Mouse (Mus musculus): ENCODE results near the gene Tsx. TPM values are rescaled to one million over a fixed set of nuclear protein-coding genes. Genes with fewer than 3 reads are reported as not detected.
"Not testable (repeated sequence)": the region's sequence is repeated elsewhere in the genome, so short reads cannot be mapped to it uniquely, and the experiment has no call there.

Tsx gene
- total RNA-seq (2021), result under 1 TPM in 1 of 2 experiments, not detected in 1; 0.60 TPM

GRCm38 (mm10) chrX:103414167-103414566 is at the start of gene Tsx:
Gene Tsx (plus strand): TSS chrX:103414467.
- intact Hi-C loops (cut with DNase I), result no loop called here
- DNase-seq, result no peak

GRCm38 (mm10) chrX:103366201-103366600 is 48.1 kb upstream of the Tsx start:
- peak; percentile 1 for DNase-seq

GRCm38 (mm10) chrX:103368650-103369049 is 45.6 kb upstream of the Tsx start:
- DNase-seq, result no peak
- intact Hi-C loops (cut with DNase I), result no loop called here

More at GRCm38 (mm10) chrX:103366201-103366600, 48.1 kb upstream of the Tsx start:
- intact Hi-C loops (cut with DNase I), result no loop called here

- peak; percentile 1 for DNase-seq
- intact Hi-C loops (cut with DNase I), result loop anchor here (5.0 kb wide), 1 partner anchor 114 kb away; no protein-coding TSS in a partner anchor
Measured at GRCm38 (mm10) chrX:103371221-103371620, 43.0 kb upstream of the Tsx start.

GRCm38 (mm10) chrX:103371627-103372026 is 42.6 kb upstream of the Tsx start:
- no peak for DNase-seq
- intact Hi-C loops (cut with DNase I), result loop anchor here (5.0 kb wide), 1 partner anchor 114 kb away; no protein-coding TSS in a partner anchor

GRCm38 (mm10) chrX:103374250-103374649 is 40.0 kb upstream of the Tsx start:
- intact Hi-C loops (cut with DNase I), result loop anchor here (5.0 kb wide), 1 partner anchor 117 kb away; no protein-coding TSS in a partner anchor
- DNase-seq, result peak; percentile 24

- intact Hi-C loops (cut with DNase I), result no loop called here
- no peak for DNase-seq
Measured at GRCm38 (mm10) chrX:103384528-103384927, 29.7 kb upstream of the Tsx start.

GRCm38 (mm10) chrX:103388131-103388530 is 26.1 kb upstream of the Tsx start:
- DNase-seq, result no peak
- intact Hi-C loops (cut with DNase I), result no loop called here

- DNase-seq, result no peak
- intact Hi-C loops (cut with DNase I), result no loop called here
Measured at GRCm38 (mm10) chrX:103393841-103394240, 20.4 kb upstream of the Tsx start.

- intact Hi-C loops (cut with DNase I), result no loop called here
- no peak for DNase-seq
Measured at GRCm38 (mm10) chrX:103405021-103405420, 9.2 kb upstream of the Tsx start.

- intact Hi-C loops (cut with DNase I), result no loop called here
- DNase-seq, result no peak
Measured at GRCm38 (mm10) chrX:103421710-103422109, 7.4 kb downstream of the Tsx start, which contains the start of gene Gm26992. Gene Gm26992 (plus strand): TSS chrX:103422010.

- peak; percentile 0 for DNase-seq
- intact Hi-C loops (cut with DNase I), result no loop called here
Measured at GRCm38 (mm10) chrX:103427677-103428076, 13.4 kb downstream of the Tsx start.

- intact Hi-C loops (cut with DNase I), result no loop called here
- no peak for DNase-seq
Measured at GRCm38 (mm10) chrX:103432293-103432692, 18.0 kb downstream of the Tsx start.

- no peak for DNase-seq
Measured at GRCm38 (mm10) chrX:103438023-103438422, 23.8 kb downstream of the Tsx start.

GRCm38 (mm10) chrX:103440803-103441202 is 26.5 kb downstream of the Tsx start:
- no peak for DNase-seq
- intact Hi-C loops (cut with DNase I), result loop anchor here (5.0 kb wide), 2 partner anchors 179 to 249 kb away; no protein-coding TSS in a partner anchor

More at GRCm38 (mm10) chrX:103438023-103438422, 23.8 kb downstream of the Tsx start:
- intact Hi-C loops (cut with DNase I), result no loop called here

- no peak for DNase-seq
- intact Hi-C loops (cut with DNase I), result loop anchor here (5.0 kb wide), 2 partner anchors 181 to 251 kb away; no protein-coding TSS in a partner anchor
Measured at GRCm38 (mm10) chrX:103443755-103444154, 29.5 kb downstream of the Tsx start.

GRCm38 (mm10) chrX:103447539-103448169 is 33.4 kb downstream of the Tsx start:
- intact Hi-C loops (cut with DNase I), result no loop called here
- peak; percentile 1 for DNase-seq

GRCm38 (mm10) chrX:103448429-103448828 is 34.2 kb downstream of the Tsx start:
- DNase-seq; intact Hi-C loops (cut with DNase I): not testable (repeated sequence)

- intact Hi-C loops (cut with DNase I); DNase-seq: not testable (repeated sequence)
Measured at GRCm38 (mm10) chrX:103448943-103449722, 34.9 kb downstream of the Tsx start.

- DNase-seq, result no peak
- intact Hi-C loops (cut with DNase I), result no loop called here
Measured at GRCm38 (mm10) chrX:103452815-103453214, 38.5 kb downstream of the Tsx start.

- intact Hi-C loops (cut with DNase I), result no loop called here
- DNase-seq, result peak; percentile 5
Measured at GRCm38 (mm10) chrX:103460056-103460455, 45.8 kb downstream of the Tsx start.

All from left cerebral cortex, postnatal 4 days (tissue).